In genomic region chr19:10219593-10219992, GRCm38 (mm10) we compare ENCODE assay signal across 20 mouse cellular contexts. TPM values are rescaled to one million over a fixed set of nuclear protein-coding genes. Genes with fewer than 3 reads are reported as not detected.
A peak's percentile ranks its signal among the peaks of the same experiment; 100 is the strongest.
DNase-seq lines count a peak whose midpoint lies in the region; ATAC-seq and TF ChIP-seq lines count a peak whose summit lies in the region.
"Had no signal": no experiment of that assay in that cellular context is flagged by ENCODE, and none has a peak within 500 bp of the region (broad histone marks: within the 10 kb centered on the region; RNA-seq: fewer than 3 reads in every experiment).

No protein-coding gene starts in this region.

- peak; percentile 36 for ATAC-seq in lung, embryonic 14.5 days (ENCODE audit: insufficient read depth)
- no peak for ATAC-seq in midbrain, postnatal 0 days (ENCODE audit: low FRiP score)
- ATAC-seq: midbrain, embryonic 15.5 days; Patski had no signal

- DNase-seq in heart, embryonic 10.5 days (ENCODE audit: low spot score) = no peak
- DNase-seq in heart, postnatal 14 days = no peak
- peak; percentile 28 for DNase-seq in lung, embryonic 14.5 days
- DNase-seq in lung, adult 2 months = no peak
- no peak for DNase-seq in midbrain, embryonic 10.5 days (ENCODE audit: low spot score)
- no peak for DNase-seq in midbrain, postnatal 0 days (ENCODE audit: low spot score)
- no peak for DNase-seq in urinary bladder, postnatal 10 days (ENCODE audit: low spot score)
- DNase-seq: cerebellum, adult 11 months; cerebellum, adult 9-11 months; heart, adult 2 months; left cerebral cortex, postnatal 4 days; right cerebral cortex, postnatal 25 days had no signal

- intact Hi-C loops in heart, postnatal 14 days (cut with DNase I) = loop anchor here (2.0 kb wide), 1 partner anchor 21 kb away; the partner anchor contains the start of gene Myrf

- peak overlapping the region; percentile 57 for H3K27ac ChIP-seq in heart, embryonic 10.5 days
- no peak overlapping the region for H3K27ac ChIP-seq in lung, embryonic 14.5 days (ENCODE audit: low read depth)
- H3K27ac ChIP-seq in midbrain, embryonic 10.5 days (replicated peaks) = peak overlapping the region; percentile 49; the same call in 1 of the 2 replicates
- H3K27ac ChIP-seq in midbrain, postnatal 0 days (ENCODE audit: low read depth, low read length) = no peak overlapping the region
- H3K27ac ChIP-seq: embryonic facial prominence, embryonic 13.5 days; heart, adult 2 months; heart, embryonic 13.5 days; hindbrain, embryonic 10.5 days; midbrain, embryonic 15.5 days had no signal

- H3K4me2 ChIP-seq in lung, embryonic 14.5 days = no peak overlapping the region
- H3K4me2 ChIP-seq in midbrain, postnatal 0 days (ENCODE audit: low read depth, low read length, poor library complexity, severe bottlenecking) = no peak overlapping the region
- H3K4me2 ChIP-seq: embryonic facial prominence, embryonic 13.5 days; heart, embryonic 13.5 days; midbrain, embryonic 15.5 days had no signal

- H3K9ac ChIP-seq in lung, embryonic 14.5 days = no peak overlapping the region
- H3K9ac ChIP-seq in midbrain, postnatal 0 days (replicated peaks; ENCODE audit: low read length, poor library complexity, severe bottlenecking) = no peak overlapping the region
- H3K9ac ChIP-seq: embryonic facial prominence, embryonic 13.5 days; forebrain, postnatal 0 days; heart, embryonic 13.5 days; midbrain, embryonic 15.5 days had no signal

- H3K4me1 ChIP-seq in heart, embryonic 10.5 days = peaks cover 40% of the 10 kb centered on the region
- H3K4me1 ChIP-seq in lung, embryonic 14.5 days (ENCODE audit: insufficient read depth) = no peaks in the 10 kb centered on the region; the same call in 1 of the 2 replicates
- no peaks in the 10 kb centered on the region for H3K4me1 ChIP-seq in lung, adult 2 months (ENCODE audit: control insufficient read depth, insufficient read depth, low read length)
- peaks cover 33% of the 10 kb centered on the region for H3K4me1 ChIP-seq in midbrain, embryonic 10.5 days
- H3K4me1 ChIP-seq in midbrain, postnatal 0 days (ENCODE audit: insufficient read depth, low read length) = no peaks in the 10 kb centered on the region
- H3K4me1 ChIP-seq: midbrain, embryonic 15.5 days had no signal

- 68% methylated on average over 6 of the region's 6 CpGs for WGBS in heart, embryonic 10.5 days
- 54% methylated on average over 6 of the region's 6 CpGs for WGBS in lung, embryonic 14.5 days
- 51% methylated on average over 6 of the region's 6 CpGs for WGBS in lung, adult 2 months
- WGBS in midbrain, embryonic 10.5 days = 82% methylated on average over 6 of the region's 6 CpGs
- WGBS in midbrain, postnatal 0 days = 74% methylated on average over 6 of the region's 6 CpGs

- H3K36me3 ChIP-seq in heart, embryonic 10.5 days = peaks cover 46% of the 10 kb centered on the region
- H3K36me3 ChIP-seq in lung, embryonic 14.5 days (ENCODE audit: insufficient read depth) = peaks cover 19% of the 10 kb centered on the region; the same call in 1 of the 2 replicates
- H3K36me3 ChIP-seq in midbrain, embryonic 10.5 days = no peaks in the 10 kb centered on the region
- H3K36me3 ChIP-seq in midbrain, postnatal 0 days (ENCODE audit: insufficient read depth, low read length) = no peaks in the 10 kb centered on the region
- H3K36me3 ChIP-seq: embryonic facial prominence, embryonic 13.5 days; hindbrain, embryonic 10.5 days; midbrain, embryonic 15.5 days had no signal

- TF ChIP-seq POLR2A in lung, adult 2 months (IDR thresholded peaks at IDR 0.05; ENCODE audit: borderline replicate concordance, extremely low read depth, low read depth, low read length) = no peak

- no peak overlapping the region for H3K4me3 ChIP-seq in heart, embryonic 10.5 days
- no peak overlapping the region for H3K4me3 ChIP-seq in lung, embryonic 14.5 days (ENCODE audit: low read depth, low read length)
- H3K4me3 ChIP-seq in lung, adult 2 months (replicated peaks; ENCODE audit: extremely low read depth, low read depth, low read length) = no peak overlapping the region
- H3K4me3 ChIP-seq in midbrain, embryonic 10.5 days = no peak overlapping the region
- no peak overlapping the region for H3K4me3 ChIP-seq in midbrain, postnatal 0 days (ENCODE audit: low read depth, low read length)
- H3K4me3 ChIP-seq: embryonic facial prominence, embryonic 13.5 days; heart, adult 2 months; heart, embryonic 13.5 days; hindbrain, embryonic 10.5 days; midbrain, embryonic 15.5 days had no signal

- H3K27me3 ChIP-seq in heart, embryonic 10.5 days (ENCODE audit: insufficient read depth, poor library complexity, severe bottlenecking) = no peaks in the 10 kb centered on the region
- H3K27me3 ChIP-seq in lung, embryonic 14.5 days (ENCODE audit: insufficient read depth, low read length) = no peaks in the 10 kb centered on the region
- H3K27me3 ChIP-seq in midbrain, embryonic 10.5 days (ENCODE audit: low read depth, poor library complexity, severe bottlenecking) = no peaks in the 10 kb centered on the region
- no peaks in the 10 kb centered on the region for H3K27me3 ChIP-seq in midbrain, postnatal 0 days (ENCODE audit: insufficient read depth, low read length)
- H3K27me3 ChIP-seq: embryonic facial prominence, embryonic 13.5 days; heart, embryonic 13.5 days; midbrain, embryonic 15.5 days had no signal

- H3K9me3 ChIP-seq in heart, embryonic 10.5 days = no peaks in the 10 kb centered on the region
- no peaks in the 10 kb centered on the region for H3K9me3 ChIP-seq in lung, embryonic 14.5 days (ENCODE audit: low read depth, low read length)
- H3K9me3 ChIP-seq in midbrain, embryonic 10.5 days (replicated peaks) = no peaks in the 10 kb centered on the region
- no peaks in the 10 kb centered on the region for H3K9me3 ChIP-seq in midbrain, postnatal 0 days (ENCODE audit: low read length)
- H3K9me3 ChIP-seq: embryonic facial prominence, embryonic 13.5 days; heart, embryonic 13.5 days; hindbrain, embryonic 10.5 days; midbrain, embryonic 15.5 days had no signal

- TF ChIP-seq CTCF in lung, embryonic 14.5 days (IDR thresholded peaks at IDR 0.05; ENCODE audit: low read depth) = no peak
- no peak for TF ChIP-seq CTCF in lung, adult 2 months (IDR thresholded peaks at IDR 0.05; ENCODE audit: insufficient read depth, low read length)
- no peak for TF ChIP-seq CTCF in midbrain, postnatal 0 days (IDR thresholded peaks at IDR 0.05)

RNA-seq across cellular contexts. Expression of gene Fen1, which starts 15.6 kb away (rescaled TPM):
- polyA plus RNA-seq in heart, embryonic 10.5 days (2016; fragmentation: Nextera tagmentation; extraction: Ambion mirVana) = 96.5 and 128 TPM in 2 replicates
- total RNA-seq in heart, postnatal 14 days (2021) = 1 to 10 TPM; 5.4 to 8.1 TPM
- polyA plus RNA-seq in lung, embryonic 14.5 days (2014; fragmentation: Nextera tagmentation; extraction: Ambion mirVana) = 113 and 114 TPM in 2 replicates
- polyA plus RNA-seq in lung, adult 2 months (2012; rRNA removed) = 4.8 and 6.6 TPM in 2 replicates
- polyA plus RNA-seq in midbrain, embryonic 10.5 days (2016; fragmentation: Nextera tagmentation; extraction: Ambion mirVana) = 165 and 188 TPM in 2 replicates
- 19.8 and 20.9 TPM in 2 replicates for total RNA-seq in midbrain, postnatal 0 days (2014; rRNA removed)
- 20.5 and 21.8 TPM in 2 replicates for polyA plus RNA-seq in midbrain, postnatal 0 days (2015; fragmentation: Nextera tagmentation; extraction: Ambion mirVana)

RNA-seq across cellular contexts. Expression of gene Tmem258, which starts 15.8 kb away (rescaled TPM):
- 384 and 400 TPM in 2 replicates for polyA plus RNA-seq in heart, embryonic 10.5 days (2016; fragmentation: Nextera tagmentation; extraction: Ambion mirVana)
- 100 to 1,000 TPM; 149 to 153 TPM for total RNA-seq in heart, postnatal 14 days (2021)
- polyA plus RNA-seq in lung, embryonic 14.5 days (2014; fragmentation: Nextera tagmentation; extraction: Ambion mirVana) = 449 and 486 TPM in 2 replicates
- 70.0 and 74.4 TPM in 2 replicates for polyA plus RNA-seq in lung, adult 2 months (2012; rRNA removed)
- polyA plus RNA-seq in midbrain, embryonic 10.5 days (2016; fragmentation: Nextera tagmentation; extraction: Ambion mirVana) = 351 and 361 TPM in 2 replicates
- 61.4 and 84.7 TPM in 2 replicates for total RNA-seq in midbrain, postnatal 0 days (2014; rRNA removed)
- polyA plus RNA-seq in midbrain, postnatal 0 days (2015; fragmentation: Nextera tagmentation; extraction: Ambion mirVana) = 279 and 299 TPM in 2 replicates

RNA-seq across cellular contexts. Expression of gene Myrf, which starts 21.0 kb away (rescaled TPM):
- polyA plus RNA-seq in heart, embryonic 10.5 days (2016; fragmentation: Nextera tagmentation; extraction: Ambion mirVana) = 17.4 and 30.6 TPM in 2 replicates
- total RNA-seq in heart, postnatal 14 days (2021) = 1 to 10 TPM; 7.6 to 7.7 TPM
- polyA plus RNA-seq in lung, embryonic 14.5 days (2014; fragmentation: Nextera tagmentation; extraction: Ambion mirVana) = 14.1 TPM in 2 replicates
- polyA plus RNA-seq in lung, adult 2 months (2012; rRNA removed) = 54.8 and 62.8 TPM in 2 replicates
- 2.1 and 2.2 TPM in 2 replicates for polyA plus RNA-seq in midbrain, embryonic 10.5 days (2016; fragmentation: Nextera tagmentation; extraction: Ambion mirVana)
- 1.7 and 2.2 TPM in 2 replicates for total RNA-seq in midbrain, postnatal 0 days (2014; rRNA removed)
- 0.91 and 0.94 TPM in 2 replicates for polyA plus RNA-seq in midbrain, postnatal 0 days (2015; fragmentation: Nextera tagmentation; extraction: Ambion mirVana)
- total RNA-seq: gastrocnemius, adult 8-10 months; neutrophil, adult 5-6 weeks had no signal

RNA-seq across cellular contexts. Expression of gene Fads1, which starts 36.9 kb away (rescaled TPM):
- 76.6 and 89.6 TPM in 2 replicates for polyA plus RNA-seq in heart, embryonic 10.5 days (2016; fragmentation: Nextera tagmentation; extraction: Ambion mirVana)
- total RNA-seq in heart, postnatal 14 days (2021) = 10 to 100 TPM; 23.4 to 23.5 TPM
- polyA plus RNA-seq in lung, embryonic 14.5 days (2014; fragmentation: Nextera tagmentation; extraction: Ambion mirVana) = 112 and 117 TPM in 2 replicates
- 80.2 and 117 TPM in 2 replicates for polyA plus RNA-seq in lung, adult 2 months (2012; rRNA removed)
- 171 and 192 TPM in 2 replicates for polyA plus RNA-seq in midbrain, embryonic 10.5 days (2016; fragmentation: Nextera tagmentation; extraction: Ambion mirVana)
- 180 and 184 TPM in 2 replicates for total RNA-seq in midbrain, postnatal 0 days (2014; rRNA removed)
- 150 and 153 TPM in 2 replicates for polyA plus RNA-seq in midbrain, postnatal 0 days (2015; fragmentation: Nextera tagmentation; extraction: Ambion mirVana)

Comparison
In these comparisons a context has a peak if more than half of its experiments do, and no peak if none do; other contexts are left out.
1. H3K27ac ChIP-seq: peak in heart, embryonic 10.5 days (single experiment) and midbrain, embryonic 10.5 days (single experiment); none in lung, embryonic 14.5 days (single experiment) and midbrain, postnatal 0 days (single experiment).